Mouse (Mus musculus) neural tube, embryonic 15.5 days (tissue): ENCODE results near the gene Sh3kbp1. TPM values are rescaled to one million over a fixed set of nuclear protein-coding genes. Genes with fewer than 3 reads are reported as not detected.

Experiments
- ATAC-seq: fragments of 200-750 bp; cut with Nextera tagmentation; 2 replicates; pipeline ENCODE4 v1.8.0; 2017; ENCODE audit warnings: mild to moderate bottlenecking, moderate TSS enrichment, moderate library complexity; ENCODE audit not compliant: low FRiP score
- H3K27ac ChIP-seq: fragments of 300-500 bp; sonication (generic); replicated peaks from 2 replicates; pipeline ENCODE4 v1.5.1; 2015; ENCODE audit warnings: mild to moderate bottlenecking, inconsistent platforms
- H3K27me3 ChIP-seq: fragments of 300-500 bp; sonication (generic); replicated peaks from 2 replicates; pipeline ENCODE4 v1.6.1; 2015; ENCODE audit warnings: inconsistent platforms
- H3K36me3 ChIP-seq: fragments of 300-500 bp; sonication (generic); 2 replicates; pipeline ENCODE4 v1.6.1; 2015; ENCODE audit warnings: inconsistent platforms
- H3K4me1 ChIP-seq: fragments of 300-500 bp; sonication (generic); 2 replicates; pipeline ENCODE4 v1.6.1; 2015; ENCODE audit warnings: inconsistent platforms
- H3K4me2 ChIP-seq: fragments of 300-500 bp; sonication (generic); 2 replicates; pipeline ENCODE4 v1.6.1; 2015; ENCODE audit warnings: inconsistent platforms, mild to moderate bottlenecking, moderate library complexity
- H3K4me3 ChIP-seq: fragments of 300-500 bp; sonication (generic); replicated peaks from 2 replicates; pipeline ENCODE4 v1.5.1; 2015; ENCODE audit warnings: mild to moderate bottlenecking, inconsistent platforms
- H3K9ac ChIP-seq: fragments of 300-500 bp; sonication (generic); replicated peaks from 2 replicates; pipeline ENCODE4 v1.6.1; 2015; ENCODE audit warnings: mild to moderate bottlenecking, inconsistent platforms
- H3K9me3 ChIP-seq: fragments of 300-500 bp; sonication (generic); replicated peaks from 2 replicates; pipeline ENCODE4 v1.6.1; 2016; ENCODE audit warnings: inconsistent platforms
- WGBS: fragments of 180-500 bp; shearing (Covaris S2); methylation state at CpG from one replicate; pipeline ENCODE4 v1.1.7; 2015; ENCODE audit warnings: mixed read lengths; 5-methylcytosine and 5-hydroxymethylcytosine counted together
- polyA plus RNA-seq: library from polyadenylated mRNA; unstranded; fragments of >200 nt; fragmentation: Nextera tagmentation; extraction: Ambion mirVana; gene quantifications from 2 replicates; pipeline ENCODE4 v1.2.1, GENCODE M21; 2015

Gene Sh3kbp1
- polyA plus RNA-seq, 1 experiment from 2014 or later, result 46.2 TPM

GRCm38 (mm10) chrX:159942569-159942968 lies 315.5 kb downstream of the Sh3kbp1 start:
- Histone ChIP-seq H3K4me2 (no peak overlapping the region), H3K9me3 (no peaks in the 10 kb centered on the region), H3K36me3 (no peaks in the 10 kb centered on the region), H3K4me1 (no peaks in the 10 kb centered on the region), H3K4me3 (no peak overlapping the region), H3K9ac (no peak overlapping the region), H3K27me3 (no peaks in the 10 kb centered on the region), H3K27ac (no peak overlapping the region)
- WGBS, result 88% methylated on average over 2 of the region's 2 CpGs
- no peak for ATAC-seq

DNA sequence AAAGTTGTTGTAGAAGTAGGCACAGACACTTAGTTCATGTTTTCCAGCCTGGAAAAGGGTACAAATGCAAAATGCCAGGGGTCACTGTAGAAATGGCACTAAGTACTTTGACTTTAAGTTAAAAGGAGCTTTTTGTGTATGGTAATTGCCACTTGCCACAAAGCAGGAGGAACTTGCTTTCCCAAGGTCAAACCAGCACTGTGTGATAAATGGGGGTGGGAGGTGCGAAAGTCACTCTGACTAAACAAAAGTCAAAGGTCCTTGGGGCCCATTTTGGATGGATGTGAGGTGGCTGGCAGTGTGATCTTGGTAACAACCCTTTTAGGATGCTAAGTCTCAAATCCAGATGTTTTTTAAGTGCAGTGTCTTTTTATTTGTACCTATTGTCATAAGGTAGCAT lies 316.5 kb downstream of the Sh3kbp1 start:
- no peak overlapping the region for H3K27ac ChIP-seq
- no peaks in the 10 kb centered on the region for H3K36me3 ChIP-seq
- 62% methylated on average over 1 of the region's 1 CpGs for WGBS
- no peaks in the 10 kb centered on the region for H3K27me3 ChIP-seq
- H3K4me1 ChIP-seq, result no peaks in the 10 kb centered on the region
- no peaks in the 10 kb centered on the region for H3K9me3 ChIP-seq
- no peak overlapping the region for H3K4me3 ChIP-seq
- no peak overlapping the region for H3K9ac ChIP-seq
- ATAC-seq, result no peak
- no peak overlapping the region for H3K4me2 ChIP-seq

- no peak for ATAC-seq
- Histone ChIP-seq H3K9ac (no peak overlapping the region), H3K4me1 (no peaks in the 10 kb centered on the region), H3K36me3 (no peaks in the 10 kb centered on the region), H3K4me3 (no peak overlapping the region), H3K9me3 (no peaks in the 10 kb centered on the region), H3K27me3 (peaks cover 27% of the 10 kb centered on the region), H3K27ac (no peak overlapping the region), H3K4me2 (no peak overlapping the region)
- WGBS, result 79% methylated on average over 7 of the region's 7 CpGs
Measured at GRCm38 (mm10) chrX:159953546-159954429, 326.7 kb downstream of the Sh3kbp1 start.

DNA sequence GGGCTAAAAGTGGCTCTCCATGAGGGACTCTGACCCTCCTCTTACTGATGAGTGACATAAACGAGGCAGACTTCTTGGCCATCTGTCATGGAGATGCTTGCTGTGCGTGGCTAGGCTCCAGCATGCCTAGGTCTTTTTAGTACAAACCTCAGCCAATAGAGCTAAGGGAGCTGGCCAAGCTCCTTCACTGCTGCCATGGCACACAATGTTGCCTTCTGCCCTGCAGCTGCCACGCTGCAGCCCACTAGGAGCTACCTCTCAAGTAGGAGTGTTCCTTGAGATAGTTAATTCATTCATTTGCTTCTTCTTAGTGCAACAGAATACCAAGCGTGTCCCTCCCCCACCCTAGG lies 327.3 kb downstream of the Sh3kbp1 start:
- Histone ChIP-seq H3K4me1 (no peaks in the 10 kb centered on the region), H3K4me2 (no peak overlapping the region), H3K4me3 (no peak overlapping the region), H3K9me3 (no peaks in the 10 kb centered on the region), H3K9ac (no peak overlapping the region), H3K27me3 (peaks cover 23% of the 10 kb centered on the region), H3K27ac (no peak overlapping the region), H3K36me3 (no peaks in the 10 kb centered on the region)
- no peak for ATAC-seq
- WGBS, result 69% methylated on average over 4 of the region's 4 CpGs

- no peaks in the 10 kb centered on the region for H3K4me1 ChIP-seq
- no peaks in the 10 kb centered on the region for H3K36me3 ChIP-seq
- peaks cover 19% of the 10 kb centered on the region for H3K27me3 ChIP-seq
- WGBS, result 86% methylated on average over 6 of the region's 6 CpGs
- H3K9ac ChIP-seq, result no peak overlapping the region
- H3K4me2 ChIP-seq, result no peak overlapping the region
- H3K9me3 ChIP-seq, result no peaks in the 10 kb centered on the region
- H3K4me3 ChIP-seq, result no peak overlapping the region
- no peak for ATAC-seq
- H3K27ac ChIP-seq, result no peak overlapping the region
Measured at GRCm38 (mm10) chrX:159955433-159955832, 328.4 kb downstream of the Sh3kbp1 start.

GRCm38 (mm10) chrX:159961385-159961784 lies 334.3 kb downstream of the Sh3kbp1 start:
- no peak overlapping the region for H3K4me3 ChIP-seq
- 0 out of 2 replicates have a peak, but pooled peaks cover 5% of the 10 kb centered on the region for H3K27me3 ChIP-seq
- no peaks in the 10 kb centered on the region for H3K4me1 ChIP-seq
- no peaks in the 10 kb centered on the region for H3K36me3 ChIP-seq
- WGBS, result 83% methylated on average over 2 of the region's 2 CpGs
- H3K9ac ChIP-seq, result no peak overlapping the region
- H3K27ac ChIP-seq, result no peak overlapping the region
- H3K4me2 ChIP-seq, result no peak overlapping the region
- no peaks in the 10 kb centered on the region for H3K9me3 ChIP-seq
- no peak for ATAC-seq

- Histone ChIP-seq H3K4me1 (no peaks in the 10 kb centered on the region), H3K27me3 (0 out of 2 replicates have a peak, but pooled peaks cover 5% of the 10 kb centered on the region), H3K27ac (no peak overlapping the region), H3K9ac (no peak overlapping the region), H3K4me2 (no peak overlapping the region), H3K36me3 (no peaks in the 10 kb centered on the region), H3K4me3 (no peak overlapping the region), H3K9me3 (no peaks in the 10 kb centered on the region)
- 31% methylated on average over 4 of the region's 4 CpGs for WGBS
- peak; percentile 83 for ATAC-seq
Measured at GRCm38 (mm10) chrX:159963273-159963672, 336.2 kb downstream of the Sh3kbp1 start.

DNA sequence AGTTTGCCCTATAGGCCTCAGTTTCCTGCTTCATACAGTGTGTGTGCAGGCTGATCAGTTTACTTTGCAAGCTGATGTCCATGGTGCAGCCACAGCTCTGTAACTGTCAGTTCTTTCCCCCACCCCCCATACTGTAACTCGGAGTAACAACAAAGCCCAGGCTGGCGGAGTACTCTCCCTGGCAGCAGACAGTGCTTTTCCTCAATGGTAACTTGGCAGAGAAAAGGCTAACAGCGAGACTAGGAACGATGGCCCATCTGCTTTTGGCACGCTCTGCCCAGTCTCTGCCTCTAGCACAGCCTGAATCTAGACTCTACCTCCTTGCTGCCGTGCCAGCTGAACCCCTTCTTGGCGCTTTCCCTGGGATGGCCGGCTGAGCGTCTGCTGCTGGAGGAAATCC lies 336.9 kb downstream of the Sh3kbp1 start:
- ATAC-seq, result peak; percentile 53

DNA sequence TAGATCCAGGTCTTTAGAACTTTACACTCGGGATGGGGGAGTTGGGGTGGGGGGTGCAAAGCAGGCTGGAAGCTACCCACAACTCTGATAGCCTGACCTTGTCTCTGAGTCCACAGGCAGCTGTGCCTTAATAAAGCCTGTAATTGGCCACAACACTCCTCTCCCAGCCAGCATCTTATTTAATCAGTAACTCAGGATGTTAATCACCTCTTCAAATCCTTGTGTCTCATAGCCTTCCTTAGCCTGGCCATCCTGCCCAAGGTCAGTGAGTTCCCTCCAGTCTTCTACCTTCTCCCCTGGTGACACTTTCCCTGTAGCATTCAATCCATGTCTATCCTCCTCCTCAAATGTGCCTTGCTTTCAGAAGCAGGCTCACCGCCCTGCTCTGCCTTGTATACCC lies 342.0 kb downstream of the Sh3kbp1 start:
- Histone ChIP-seq H3K9ac (no peak overlapping the region), H3K4me1 (no peaks in the 10 kb centered on the region), H3K27me3 (no peaks in the 10 kb centered on the region), H3K27ac (no peak overlapping the region), H3K9me3 (no peaks in the 10 kb centered on the region), H3K4me2 (no peak overlapping the region), H3K36me3 (no peaks in the 10 kb centered on the region), H3K4me3 (no peak overlapping the region)
- WGBS, result 86% methylated on average over 2 of the region's 2 CpGs
- no peak for ATAC-seq

More for the DNA sequence above, 336.9 kb downstream of the Sh3kbp1 start:
- Histone ChIP-seq H3K9ac (no peak overlapping the region), H3K4me2 (no peak overlapping the region), H3K9me3 (no peaks in the 10 kb centered on the region), H3K4me1 (no peaks in the 10 kb centered on the region), H3K36me3 (no peaks in the 10 kb centered on the region), H3K27me3 (0 out of 2 replicates have a peak, but pooled peaks cover 5% of the 10 kb centered on the region), H3K4me3 (no peak overlapping the region), H3K27ac (no peak overlapping the region)
- 89% methylated on average over 9 of the region's 9 CpGs for WGBS

GRCm38 (mm10) chrX:159971091-159971779 lies 344.2 kb downstream of the Sh3kbp1 start:
- Histone ChIP-seq H3K9me3 (no peaks in the 10 kb centered on the region), H3K4me3 (no peak overlapping the region), H3K27ac (no peak overlapping the region), H3K27me3 (no peaks in the 10 kb centered on the region), H3K36me3 (no peaks in the 10 kb centered on the region), H3K4me2 (no peak overlapping the region), H3K4me1 (no peaks in the 10 kb centered on the region), H3K9ac (no peak overlapping the region)
- WGBS, result 72% methylated on average over 3 of the region's 3 CpGs
- ATAC-seq, result no peak

DNA sequence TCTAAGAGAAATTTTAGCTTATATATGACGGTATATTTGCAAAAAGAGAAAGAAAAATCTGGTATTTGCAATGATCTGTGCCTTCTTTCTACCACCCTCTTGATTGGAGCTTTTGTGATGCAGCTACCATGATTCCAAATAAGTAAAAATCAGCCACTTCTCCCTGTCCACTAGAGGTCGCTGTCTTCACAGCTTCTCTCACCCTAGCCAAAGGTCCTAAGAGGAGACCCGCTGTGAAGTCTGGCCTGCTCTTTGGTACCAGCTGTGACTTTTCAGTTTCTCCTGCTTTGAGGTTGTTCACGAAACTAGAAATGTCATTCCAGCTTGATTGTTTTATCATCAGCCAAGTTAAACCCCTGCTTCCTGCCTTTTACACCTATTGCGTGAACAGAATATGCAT lies 346.7 kb downstream of the Sh3kbp1 start:
- H3K27me3 ChIP-seq, result no peaks in the 10 kb centered on the region
- H3K9me3 ChIP-seq, result no peaks in the 10 kb centered on the region
- no peak; the same call in 1 of the 2 replicates for ATAC-seq
- no peaks in the 10 kb centered on the region for H3K4me1 ChIP-seq
- no peak overlapping the region for H3K27ac ChIP-seq
- H3K36me3 ChIP-seq, result no peaks in the 10 kb centered on the region
- H3K4me2 ChIP-seq, result no peak overlapping the region
- WGBS, result 31% methylated on average over 5 of the region's 5 CpGs
- no peak overlapping the region for H3K4me3 ChIP-seq
- no peak overlapping the region for H3K9ac ChIP-seq

GRCm38 (mm10) chrX:159976243-159976642 lies 349.2 kb downstream of the Sh3kbp1 start:
- no peak for ATAC-seq
- Histone ChIP-seq H3K27ac (no peak overlapping the region), H3K4me3 (no peak overlapping the region), H3K4me1 (no peaks in the 10 kb centered on the region), H3K27me3 (no peaks in the 10 kb centered on the region; the same call in 1 of the 2 replicates), H3K4me2 (no peak overlapping the region), H3K9me3 (no peaks in the 10 kb centered on the region), H3K9ac (no peak overlapping the region), H3K36me3 (no peaks in the 10 kb centered on the region)
- 76% methylated on average over 3 of the region's 3 CpGs for WGBS
